Mouse (Mus musculus): Measurements from ENCODE around the gene Srebf2. TPM values are rescaled to one million over a fixed set of nuclear protein-coding genes. Genes with fewer than 3 reads are reported as not detected.

The Srebf2 gene
- total RNA-seq, 4 experiments from 2014 or later = 175 to 214 (median 189) TPM

- DNase-seq (ENCODE audit: low spot score in 2 of 2) = no peak
Observed at GRCm38 (mm10) chr15:82207105-82207459, 60.1 kb downstream of the Srebf2 start.

GRCm38 (mm10) chr15:82207504-82208219, 60.7 kb downstream of the Srebf2 start:
- DNase-seq (ENCODE audit: low spot score in 2 of 2) = no peak

DNA sequence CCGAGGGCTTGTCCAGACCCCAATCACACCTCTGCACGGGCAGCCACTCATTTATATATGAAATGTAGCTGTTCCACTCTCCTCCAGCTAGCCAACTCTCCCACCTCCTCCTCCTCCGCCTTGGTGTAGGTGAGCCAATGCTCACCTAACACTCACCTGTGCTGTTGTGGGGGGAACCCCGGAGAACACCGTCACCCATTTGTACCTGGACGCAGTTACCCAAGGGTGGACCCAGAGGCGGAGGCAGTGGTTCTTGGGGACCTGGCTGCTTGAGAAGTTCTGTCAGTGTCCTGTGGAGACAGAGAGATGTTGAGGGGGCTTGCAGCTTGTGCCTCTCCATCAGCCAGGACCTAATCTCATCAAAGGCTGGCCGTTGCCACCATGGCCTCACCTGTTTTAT, 61.3 kb downstream of the Srebf2 start:
- no peak for DNase-seq (ENCODE audit: low spot score in 2 of 2)

DNA sequence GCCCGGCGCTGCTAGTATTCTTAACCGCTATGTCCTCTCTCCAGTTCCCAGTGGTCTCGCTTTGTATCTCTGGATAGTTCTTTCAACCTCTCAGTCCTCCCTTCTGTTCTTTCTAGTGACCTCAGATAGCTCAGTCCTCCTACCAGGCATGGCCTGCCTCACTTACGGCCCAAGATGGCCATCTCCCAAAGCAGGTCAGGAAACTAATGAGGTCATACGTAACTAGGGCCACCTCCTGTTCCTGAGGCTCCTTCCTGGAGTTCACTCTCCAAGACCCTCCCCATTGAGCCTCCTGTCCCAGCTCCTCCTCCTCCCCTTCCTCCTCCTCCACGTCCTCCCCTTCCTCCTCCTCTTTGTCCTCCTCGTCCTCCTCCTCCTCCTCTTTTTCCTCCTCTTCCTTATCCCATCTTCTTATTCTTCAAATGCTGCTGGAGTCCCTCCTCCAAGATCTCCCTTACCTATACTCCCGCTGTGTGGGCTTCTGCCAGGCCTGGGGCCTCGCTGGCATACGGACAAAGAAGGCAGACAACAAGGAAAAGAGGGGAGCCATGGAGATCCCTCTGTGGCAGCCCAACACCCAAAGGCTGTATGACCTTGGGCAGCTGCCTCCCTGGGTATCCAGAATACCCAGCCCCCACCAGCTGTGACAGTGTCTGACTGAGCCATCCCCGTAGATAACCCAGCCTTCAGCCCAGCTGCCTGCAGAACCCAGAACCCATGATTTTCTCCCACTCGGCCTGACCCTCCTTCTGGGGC, 62.5 kb downstream of the Srebf2 start:
- DNase-seq (ENCODE audit: low spot score in 2 of 2) = no peak

GRCm38 (mm10) chr15:82210801-82211200, 63.8 kb downstream of the Srebf2 start:
- no peak for DNase-seq (ENCODE audit: low spot score in 2 of 2)

DNA sequence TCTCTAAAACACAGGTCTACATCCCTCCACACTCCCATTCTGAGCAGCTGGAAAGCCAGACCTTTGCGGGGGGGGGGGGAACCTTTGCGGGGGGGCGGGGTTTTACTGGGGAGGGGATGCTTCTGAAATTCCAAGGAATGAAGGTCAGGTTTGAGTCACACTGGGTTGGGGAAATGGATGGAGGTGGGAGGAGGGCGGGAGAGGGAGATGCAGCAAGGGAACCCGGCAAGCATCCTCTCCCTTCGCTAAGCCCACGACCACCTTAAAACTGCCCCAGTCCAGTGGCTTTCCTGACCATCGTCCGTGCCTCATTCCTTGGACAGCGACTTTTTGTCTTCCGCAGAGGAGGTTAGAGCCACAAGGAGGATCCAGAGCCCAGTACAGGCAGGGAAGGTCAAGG, 64.3 kb downstream of the Srebf2 start:
- DNase-seq (ENCODE audit: low spot score in 2 of 2) = no peak

- DNase-seq (ENCODE audit: low spot score in 2 of 2) = no peak
Observed at GRCm38 (mm10) chr15:82211911-82212751, 65.2 kb downstream of the Srebf2 start.

DNA sequence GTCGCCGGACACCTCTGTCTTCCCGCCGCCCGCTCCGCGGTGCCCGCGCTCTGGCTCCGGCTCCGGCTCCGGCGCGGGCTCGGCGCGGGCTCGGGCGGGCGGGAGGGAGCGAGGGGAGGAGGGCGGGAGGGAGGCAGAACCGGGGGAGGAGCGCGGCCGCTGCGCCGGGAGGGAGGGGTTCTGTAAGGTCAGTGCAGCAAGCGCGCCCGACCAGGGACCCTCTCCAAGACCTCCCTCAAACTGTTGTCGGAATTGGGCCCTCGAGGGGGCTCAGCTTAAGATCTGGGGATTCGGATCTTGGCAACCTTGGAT, 65.7 kb downstream of the Srebf2 start, which contains the start of gene Shisa8:
Gene Shisa8 (minus strand): TSS at position 64 of the 312 bp plus-strand sequence.
- no peak for DNase-seq (ENCODE audit: low spot score in 2 of 2)

- no peak for DNase-seq (ENCODE audit: low spot score in 2 of 2)
Observed at GRCm38 (mm10) chr15:82213222-82213621, 66.2 kb downstream of the Srebf2 start.

GRCm38 (mm10) chr15:82215332-82216046, 68.5 kb downstream of the Srebf2 start:
- DNase-seq (ENCODE audit: low spot score in 2 of 2) = no peak

DNA sequence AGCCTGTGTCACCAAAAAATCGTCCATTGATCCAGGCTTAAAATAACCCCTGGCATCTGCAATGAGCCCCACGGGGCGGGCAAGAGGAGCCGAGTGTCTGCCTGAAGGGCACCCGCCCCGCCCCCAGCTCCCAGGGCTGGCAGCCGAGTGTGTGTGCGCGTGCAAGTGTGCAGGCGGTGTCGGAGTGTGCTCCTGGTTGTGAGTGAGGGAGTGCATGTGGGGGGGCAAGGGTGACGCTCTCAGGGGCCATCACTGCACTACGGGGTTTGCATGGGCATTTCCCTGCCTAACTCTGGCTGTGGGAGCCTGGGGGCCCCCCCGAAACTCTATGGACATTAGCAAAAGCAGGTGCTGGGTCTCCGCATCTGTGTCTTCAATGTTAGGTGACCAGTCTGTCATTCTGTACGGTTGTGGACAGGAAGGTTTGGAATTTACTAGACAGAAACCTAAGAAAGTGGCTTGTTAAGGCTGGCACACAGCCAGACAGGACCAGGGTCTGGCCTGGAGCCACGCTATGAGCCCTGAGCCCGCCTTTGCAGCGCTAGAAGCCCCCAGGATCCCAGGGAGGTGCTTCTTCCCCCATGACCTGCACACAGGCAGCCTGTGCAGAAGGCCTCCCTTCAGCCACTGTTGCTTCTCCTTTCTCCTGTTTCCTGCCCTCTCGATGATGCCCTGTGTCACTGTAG, 69.3 kb downstream of the Srebf2 start:
- DNase-seq (ENCODE audit: low spot score in 2 of 2) = no peak

DNA sequence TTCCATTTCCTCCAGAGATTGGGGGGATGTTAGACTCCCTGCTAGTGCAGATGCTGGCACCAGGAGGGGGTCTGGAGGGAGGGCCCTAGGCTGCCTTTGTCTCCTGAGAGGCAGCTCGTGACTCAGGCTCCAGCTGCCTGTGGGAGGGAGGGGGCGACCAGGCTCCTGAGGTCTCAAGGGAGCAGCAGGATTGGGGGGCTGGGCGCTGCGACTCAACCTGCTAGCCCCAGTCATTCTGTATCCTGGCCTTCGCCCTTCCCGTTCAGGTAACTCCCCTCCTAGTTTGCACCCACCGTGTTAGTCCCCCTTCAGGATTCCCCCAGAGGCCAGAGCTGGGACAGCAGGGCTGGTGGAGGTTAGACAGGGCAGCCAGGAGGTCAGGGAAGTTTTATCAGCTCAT, 70.1 kb downstream of the Srebf2 start:
- no peak for DNase-seq (ENCODE audit: low spot score in 2 of 2)

- no peak for DNase-seq (ENCODE audit: low spot score in 2 of 2)
Observed at GRCm38 (mm10) chr15:82217980-82218379, 71.0 kb downstream of the Srebf2 start.

- no peak for DNase-seq (ENCODE audit: low spot score in 2 of 2)
Observed at GRCm38 (mm10) chr15:82218778-82219666, 72.0 kb downstream of the Srebf2 start.

DNA sequence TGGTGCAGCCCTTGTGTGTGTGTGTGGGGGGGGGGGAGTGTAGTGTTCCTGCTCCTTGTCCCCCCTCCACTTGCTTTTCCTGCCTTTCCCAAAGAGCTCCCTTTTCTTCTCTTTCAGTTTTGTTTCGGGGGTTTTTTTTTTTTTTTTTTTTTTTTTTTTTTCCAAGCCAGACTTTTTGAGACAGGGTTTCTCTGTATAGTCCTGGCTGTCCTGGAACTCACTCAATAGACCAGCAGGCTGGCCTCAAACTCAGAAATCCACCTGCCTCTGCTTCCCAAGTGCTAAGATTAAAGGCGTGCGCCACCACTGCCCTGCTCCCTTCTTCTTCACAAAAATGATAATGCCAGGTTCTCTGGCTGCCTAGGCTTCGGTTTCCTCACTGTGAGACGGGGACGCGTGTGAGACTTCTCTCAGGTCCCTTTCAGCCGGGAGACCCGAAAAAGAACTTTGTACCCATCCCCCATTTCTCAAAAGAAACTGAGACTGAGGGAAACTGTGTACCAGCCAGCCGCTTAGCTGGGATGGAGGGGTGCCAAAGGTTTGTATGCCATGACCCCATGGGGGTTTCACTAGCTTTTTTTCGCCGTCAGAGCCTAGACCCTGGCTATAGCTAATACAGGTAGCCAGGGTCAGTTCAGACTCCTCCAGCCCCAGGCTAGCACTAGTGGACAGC, 73.2 kb downstream of the Srebf2 start:
- DNase-seq (ENCODE audit: low spot score in 2 of 2) = no peak

DNA sequence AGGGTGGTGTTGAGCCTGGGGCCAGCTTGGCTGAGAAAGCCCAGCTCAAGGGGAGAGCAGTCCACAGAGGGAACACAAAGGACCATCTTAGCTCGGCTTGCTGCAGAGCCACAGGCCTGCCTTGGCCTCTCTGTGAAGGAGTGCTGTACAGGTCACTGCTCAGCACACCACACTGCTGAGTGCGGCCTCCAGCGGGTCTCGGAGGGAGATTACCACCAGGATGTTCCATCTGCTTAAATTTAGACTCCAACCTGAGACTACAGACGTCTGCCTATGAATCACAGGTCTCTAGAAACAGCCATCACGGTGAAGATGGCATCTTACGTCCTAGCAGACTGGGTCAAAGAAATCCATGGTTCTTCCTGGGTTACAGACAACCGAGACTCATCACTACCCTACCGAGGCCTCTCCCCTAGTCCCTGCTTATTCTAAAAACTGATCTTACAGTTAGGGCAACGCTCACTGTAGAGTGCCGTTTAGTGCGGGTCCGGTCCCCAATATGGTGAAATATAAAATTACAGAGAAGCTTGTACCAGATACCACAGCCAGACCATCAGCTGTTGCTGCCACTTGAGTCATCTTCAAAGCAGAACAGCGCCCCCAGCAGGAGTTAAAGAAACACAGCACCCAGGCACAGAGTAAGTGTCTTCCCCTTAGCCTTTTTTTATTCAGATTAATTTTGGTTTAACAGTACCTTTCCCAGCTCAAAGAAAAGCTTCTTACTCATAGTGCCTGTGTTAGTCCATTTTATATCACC, 74.3 kb downstream of the Srebf2 start:
- DNase-seq (ENCODE audit: low spot score in 2 of 2) = no peak

- no peak for DNase-seq (ENCODE audit: low spot score in 2 of 2)
Observed at GRCm38 (mm10) chr15:82223251-82223650, 76.3 kb downstream of the Srebf2 start.
